Mouse (Mus musculus) cerebellum, adult (tissue): ENCODE measurements around the gene Lsm14a.
"Not testable (repeated sequence)": the region's sequence is repeated elsewhere in the genome, so short reads cannot be mapped to it uniquely, and the experiment has no call there.

Experiments
- ATAC-seq: cut with Nextera tagmentation; 2 replicates; pipeline ENCODE4 v1.9.2; 2017; ENCODE audit warnings: mild to moderate bottlenecking, moderate library complexity, mixed read lengths; ENCODE audit not compliant: insufficient number of reproducible peaks, low FRiP score, low TSS enrichment

Lsm14a gene

GRCm38 (mm10) chr7:34381733-34382132 lies 11.4 kb downstream of the Lsm14a start:
- no peak for ATAC-seq

GRCm38 (mm10) chr7:34380311-34380710 lies 12.8 kb downstream of the Lsm14a start:
- no peak for ATAC-seq

GRCm38 (mm10) chr7:34373906-34374305 lies 19.2 kb downstream of the Lsm14a start:
- ATAC-seq, result no peak

GRCm38 (mm10) chr7:34355629-34356028 lies 37.5 kb downstream of the Lsm14a start:
- ATAC-seq, result no peak

GRCm38 (mm10) chr7:34351997-34352396 lies 41.1 kb downstream of the Lsm14a start:
- ATAC-seq, result no peak

- no peak for ATAC-seq
Observed at GRCm38 (mm10) chr7:34350166-34350565, 42.9 kb downstream of the Lsm14a start.

GRCm38 (mm10) chr7:34348011-34348410 lies 45.1 kb downstream of the Lsm14a start:
- no peak for ATAC-seq

GRCm38 (mm10) chr7:34347041-34347440 lies 46.1 kb downstream of the Lsm14a start:
- ATAC-seq, result no peak

GRCm38 (mm10) chr7:34346505-34346904 lies 46.6 kb downstream of the Lsm14a start:
- ATAC-seq, result no peak

- ATAC-seq, result no peak
Observed at GRCm38 (mm10) chr7:34342040-34342793, 50.9 kb downstream of the Lsm14a start.

GRCm38 (mm10) chr7:34340841-34341240 lies 52.3 kb downstream of the Lsm14a start:
- ATAC-seq, result no peak

- no peak for ATAC-seq
Observed at GRCm38 (mm10) chr7:34339164-34339489, 54.0 kb downstream of the Lsm14a start.

GRCm38 (mm10) chr7:34338445-34339163 lies 54.5 kb downstream of the Lsm14a start:
- no peak for ATAC-seq

GRCm38 (mm10) chr7:34337268-34337667 lies 55.8 kb downstream of the Lsm14a start:
- no peak for ATAC-seq

- not testable (repeated sequence) for ATAC-seq
Observed at GRCm38 (mm10) chr7:34336545-34336944, 56.6 kb downstream of the Lsm14a start.

GRCm38 (mm10) chr7:34327493-34327892 lies 65.6 kb downstream of the Lsm14a start:
- ATAC-seq, result no peak

- no peak for ATAC-seq
Observed at GRCm38 (mm10) chr7:34324857-34325256, 68.3 kb downstream of the Lsm14a start.

GRCm38 (mm10) chr7:34324005-34324404 lies 69.1 kb downstream of the Lsm14a start:
- no peak for ATAC-seq

GRCm38 (mm10) chr7:34323351-34323750 lies 69.8 kb downstream of the Lsm14a start:
- ATAC-seq, result no peak

GRCm38 (mm10) chr7:34321958-34322357 lies 71.2 kb downstream of the Lsm14a start:
- no peak for ATAC-seq

- ATAC-seq, result no peak
Observed at GRCm38 (mm10) chr7:34321119-34321518, 72.0 kb downstream of the Lsm14a start.

GRCm38 (mm10) chr7:34319957-34320356 lies 73.2 kb downstream of the Lsm14a start:
- ATAC-seq, result no peak
